Comparison of ENCODE assay signal across 7 mouse cellular contexts in the genomic region with DNA sequence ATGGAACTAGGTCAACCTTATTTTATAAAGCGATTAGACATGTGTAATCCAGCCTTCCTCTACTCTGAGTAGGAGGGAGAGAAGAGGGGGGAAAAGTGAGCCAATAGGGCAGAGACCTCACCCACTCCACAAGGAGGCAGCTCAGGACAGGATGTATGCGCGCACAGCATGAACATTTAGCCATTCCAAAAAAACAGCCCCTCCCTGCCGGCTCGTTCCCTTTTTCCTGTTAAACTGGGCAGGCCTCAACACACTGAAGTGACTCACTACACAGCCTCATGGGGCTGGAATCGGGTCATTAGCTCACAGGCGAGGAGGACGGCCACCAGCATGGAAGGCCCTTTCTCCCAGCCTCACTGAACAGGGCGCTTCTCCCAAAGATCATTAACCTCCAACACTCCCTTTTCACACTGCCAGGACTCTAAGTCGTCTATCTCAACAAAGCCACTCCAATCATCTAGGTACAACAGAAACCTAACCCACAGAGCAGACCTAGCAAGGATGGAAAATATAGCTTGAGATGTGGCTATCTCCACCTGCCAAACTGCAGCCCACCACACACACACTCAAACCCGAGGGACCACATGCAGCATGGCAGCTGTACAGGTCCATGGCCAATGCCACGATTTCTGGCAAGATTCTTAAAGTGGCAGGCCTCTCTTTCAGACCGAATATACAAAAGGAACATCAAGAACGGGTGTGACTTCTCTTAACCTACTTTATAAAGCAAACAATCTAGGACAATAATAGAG. TPM values are rescaled to one million over a fixed set of nuclear protein-coding genes. Genes with fewer than 3 reads are reported as not detected.
DNase-seq lines count a peak whose midpoint lies in the region; ATAC-seq lines count a peak whose summit lies in the region.

No protein-coding gene starts in this region.

- H3K4me1 ChIP-seq in forebrain, embryonic 12.5 days, result peaks cover 26% of the 10 kb centered on the region
- peaks cover 45% of the 10 kb centered on the region for H3K4me1 ChIP-seq in hindbrain, embryonic 15.5 days (replicated peaks)
- H3K4me1 ChIP-seq in lung, embryonic 16.5 days (replicated peaks; ENCODE audit: control insufficient read depth, insufficient read depth, low read length), result peaks cover 23% of the 10 kb centered on the region

- H3K9me3 ChIP-seq in forebrain, embryonic 12.5 days, result no peaks in the 10 kb centered on the region
- no peaks in the 10 kb centered on the region for H3K9me3 ChIP-seq in hindbrain, embryonic 15.5 days
- H3K9me3 ChIP-seq in lung, embryonic 16.5 days (ENCODE audit: control insufficient read depth, low read length), result no peaks in the 10 kb centered on the region

- H3K4me2 ChIP-seq in forebrain, embryonic 12.5 days, result no peak overlapping the region
- H3K4me2 ChIP-seq in hindbrain, embryonic 15.5 days, result 0 out of 2 replicates have a peak overlapping the region, but pooled peaks have one; percentile 4
- H3K4me2 ChIP-seq in lung, embryonic 16.5 days (ENCODE audit: low read depth, low read length), result no peak overlapping the region

- H3K27ac ChIP-seq in forebrain, embryonic 12.5 days, result no peak overlapping the region
- H3K27ac ChIP-seq in hindbrain, embryonic 15.5 days (replicated peaks), result no peak overlapping the region; the same call in 1 of the 2 replicates
- H3K27ac ChIP-seq in lung, embryonic 16.5 days (ENCODE audit: low read length), result no peak overlapping the region

- 0 out of 2 replicates have a peak overlapping the region, but pooled peaks have one; percentile 12 for H3K9ac ChIP-seq in forebrain, embryonic 12.5 days
- no peak overlapping the region for H3K9ac ChIP-seq in hindbrain, embryonic 15.5 days
- no peak overlapping the region for H3K9ac ChIP-seq in lung, embryonic 16.5 days (ENCODE audit: low read length)

- H3K27me3 ChIP-seq in forebrain, embryonic 12.5 days, result no peaks in the 10 kb centered on the region
- no peaks in the 10 kb centered on the region for H3K27me3 ChIP-seq in hindbrain, embryonic 15.5 days
- H3K27me3 ChIP-seq in lung, embryonic 16.5 days (ENCODE audit: control insufficient read depth, insufficient read depth, low read depth, low read length), result no peaks in the 10 kb centered on the region

- no peak for ATAC-seq in forebrain, embryonic 12.5 days (ENCODE audit: low FRiP score)
- ATAC-seq in hindbrain, embryonic 15.5 days (ENCODE audit: low FRiP score, low read depth), result peak; percentile 44; the same call in 1 of the 2 replicates
- peak; percentile 54 for ATAC-seq in lung, embryonic 16.5 days (ENCODE audit: low read depth)
- ATAC-seq in megakaryocyte-erythroid progenitor cell, adult 5-6 weeks (replicated peaks; ENCODE audit: low FRiP score, low TSS enrichment, poor library complexity, severe bottlenecking), result no peak

- H3K4me3 ChIP-seq in forebrain, embryonic 12.5 days (replicated peaks), result no peak overlapping the region
- H3K4me3 ChIP-seq in hindbrain, embryonic 15.5 days, result no peak overlapping the region
- H3K4me3 ChIP-seq in lung, embryonic 16.5 days (ENCODE audit: low read length), result no peak overlapping the region

- DNase-seq in MN1 (ENCODE audit: low spot score), result peak; percentile 60
- DNase-seq in adrenal gland, adult 18-20 months (ENCODE audit: low spot score in 2 of 2), result peak; percentile 24 to 41
- DNase-seq in urinary bladder, postnatal 25 days (ENCODE audit: low spot score), result peak; percentile 59

- WGBS in forebrain, embryonic 12.5 days, result 49% methylated on average over 14 of the region's 14 CpGs
- 40% methylated on average over 14 of the region's 14 CpGs for WGBS in hindbrain, embryonic 15.5 days
- 44% methylated on average over 14 of the region's 14 CpGs for WGBS in lung, embryonic 16.5 days

- H3K36me3 ChIP-seq in forebrain, embryonic 12.5 days (replicated peaks), result peaks cover 31% of the 10 kb centered on the region
- H3K36me3 ChIP-seq in hindbrain, embryonic 15.5 days, result peaks cover 28% of the 10 kb centered on the region
- peaks cover 15% of the 10 kb centered on the region for H3K36me3 ChIP-seq in lung, embryonic 16.5 days (ENCODE audit: control insufficient read depth, insufficient read depth, low read length)

RNA-seq across cellular contexts. Expression of a gene that starts 5.9 kb away (rescaled TPM):
- 100 to 1,000 TPM; 189 to 198 TPM for total RNA-seq in adrenal gland, adult 18-20 months (2021)
- polyA plus RNA-seq in forebrain, embryonic 12.5 days (2016; fragmentation: Nextera tagmentation; extraction: Ambion mirVana), result 29.9 and 33.8 TPM in 2 replicates
- polyA plus RNA-seq in hindbrain, embryonic 15.5 days (2015; fragmentation: Nextera tagmentation; extraction: Ambion mirVana), result 22.0 and 29.6 TPM in 2 replicates
- 29.6 and 32.8 TPM in 2 replicates for polyA plus RNA-seq in lung, embryonic 16.5 days (2015; fragmentation: Nextera tagmentation; extraction: Ambion mirVana)
- 620 and 624 TPM in 2 replicates for total RNA-seq in megakaryocyte-erythroid progenitor cell, adult 5-6 weeks (2014; fragmentation: Nextera tagmentation)
- 689 and 900 TPM in 2 replicates for total RNA-seq in megakaryocyte-erythroid progenitor cell, adult 5-6 weeks (2017)

RNA-seq across cellular contexts. Expression of a gene that starts 29.0 kb away (rescaled TPM):
- under 1 TPM; 0.23 to 0.64 TPM for total RNA-seq in adrenal gland, adult 18-20 months (2021)
- polyA plus RNA-seq in forebrain, embryonic 12.5 days (2016; fragmentation: Nextera tagmentation; extraction: Ambion mirVana), result 0.83 and 1.1 TPM in 2 replicates
- 4.7 and 5.1 TPM in 2 replicates for polyA plus RNA-seq in hindbrain, embryonic 15.5 days (2015; fragmentation: Nextera tagmentation; extraction: Ambion mirVana)
- polyA plus RNA-seq in lung, embryonic 16.5 days (2015; fragmentation: Nextera tagmentation; extraction: Ambion mirVana), result 1.1 and 2.1 TPM in 2 replicates
- 0.39 TPM in 1 of 2 replicates, not detected in the other for total RNA-seq in megakaryocyte-erythroid progenitor cell, adult 5-6 weeks (2014; fragmentation: Nextera tagmentation)
- 1.3 and 1.6 TPM in 2 replicates for total RNA-seq in megakaryocyte-erythroid progenitor cell, adult 5-6 weeks (2017)

Comparison
In these comparisons a context has a peak if more than half of its experiments do, and no peak if none do; other contexts are left out.
1. ATAC-seq: peak in hindbrain, embryonic 15.5 days (single experiment) and lung, embryonic 16.5 days (single experiment); none in forebrain, embryonic 12.5 days (single experiment) and megakaryocyte-erythroid progenitor cell, adult 5-6 weeks (single experiment).
2. Peak in every context shown above with its lines, with median percentiles within 50 percentile points of each other: DNase-seq.